Mouse (Mus musculus) heart, adult 2 months (tissue): ENCODE data around the gene Gm49405. TPM values are rescaled to one million over a fixed set of nuclear protein-coding genes. Genes with fewer than 3 reads are reported as not detected.

Experiments
- DNase-seq, 2 experiments: peaks; one replicate each; pipeline ENCODE4 v3.0.0; 2021
- H3K27ac ChIP-seq: fragments of 200-600 bp; 2 replicates; pipeline ENCODE4 v1.8.1; 2022
- H3K27me3 ChIP-seq: fragments of 200-500 bp; 2 replicates; pipeline ENCODE4 v1.6.1; 2012; ENCODE audit warnings: mild to moderate bottlenecking, low read length, inconsistent platforms, mixed read lengths; ENCODE audit not compliant: control insufficient read depth, insufficient read depth
- H3K36me3 ChIP-seq: fragments of 200-500 bp; 2 replicates; pipeline ENCODE4 v1.6.1; 2012; ENCODE audit warnings: low read length, inconsistent platforms; ENCODE audit not compliant: control insufficient read depth, insufficient read depth
- H3K4me1 ChIP-seq: fragments of 200-500 bp; 2 replicates; pipeline ENCODE4 v1.6.1; 2011; ENCODE audit warnings: low read length; ENCODE audit not compliant: control insufficient read depth, insufficient read depth
- H3K4me3 ChIP-seq: fragments of 200-600 bp; 2 replicates; pipeline ENCODE4 v1.8.1; 2022
- H3K79me2 ChIP-seq: fragments of 200-500 bp; replicated peaks from 2 replicates; pipeline ENCODE4 v1.6.1; 2012; ENCODE audit warnings: mild to moderate bottlenecking, inconsistent platforms, low read length, moderate library complexity, mixed read lengths; ENCODE audit not compliant: control insufficient read depth, insufficient read depth
- H3K9ac ChIP-seq: fragments of 200-500 bp; 2 replicates; pipeline ENCODE4 v1.6.1; 2012; ENCODE audit warnings: low read depth, mild to moderate bottlenecking, control low read depth, inconsistent platforms, low read length, mixed read lengths
- CTCF ChIP-seq: fragments of 200-600 bp; IDR thresholded peaks from 2 replicates; pipeline ENCODE4 v1.8.1; 2022; ENCODE audit warnings: antibody characterized with exemption, mild to moderate bottlenecking, moderate library complexity
- EP300 ChIP-seq: fragments of 200-500 bp; IDR thresholded peaks from 2 replicates; pipeline ENCODE4 v1.6.1; 2011; ENCODE audit warnings: low read depth, low read length, control low read depth; ENCODE audit not compliant: insufficient read depth
- POLR2A ChIP-seq: fragments of 200-500 bp; IDR thresholded peaks from 2 replicates; pipeline ENCODE4 v1.6.1; 2011; ENCODE audit warnings: mild to moderate bottlenecking, low read depth, low read length, control low read depth; ENCODE audit not compliant: insufficient read depth
- WGBS: fragments of 180-500 bp; shearing (Covaris S2); methylation state at CpG from one replicate; pipeline ENCODE4 v1.1.7; 2018; 5-methylcytosine and 5-hydroxymethylcytosine counted together
- intact Hi-C: fragments of 180-260 bp; cut with DNase I; formaldehyde crosslinking; loops from one replicate; pipeline ENCODE4 v1.15.1; 2025
- polyA plus RNA-seq: library from polyadenylated mRNA; depleted of rRNA; stranded (reverse); fragments of >200 nt; gene quantifications from 2 replicates; pipeline ENCODE4 v1.2.3, GENCODE M21; 2012
- total RNA-seq, 2 experiments: library from RNA; stranded (reverse); gene quantifications; 2 replicates each; pipeline ENCODE4 v1.2.3; 2021

Gm49405 gene
- total and polyA plus RNA-seq, 3 experiments: 1.0 to 11.0 (median 1.7) TPM

- Histone ChIP-seq H3K79me2 (no peaks in the 10 kb centered on the region), H3K27me3 (no peaks in the 10 kb centered on the region), H3K9ac (no peak overlapping the region), H3K36me3 (no peaks in the 10 kb centered on the region), H3K27ac (no peak overlapping the region), H3K4me3 (no peak overlapping the region), H3K4me1 (peaks cover 15% of the 10 kb centered on the region)
- intact Hi-C loops: loop anchor here (1.0 to 10.0 kb wide), 5 partner anchors 35 to 376 kb away; partner anchors contain the start of gene Chka
- no peak for TF ChIP-seq CTCF
- no peak for TF ChIP-seq POLR2A
- no peak for TF ChIP-seq EP300
- DNase-seq: no peak
- 70% methylated on average over 9 of the region's 9 CpGs for WGBS
Observed at GRCm38 (mm10) chr19:3980917-3981316, 19.5 kb upstream of the Gm49405 start.

- peaks cover 27% of the 10 kb centered on the region for H3K4me1 ChIP-seq
- H3K79me2 ChIP-seq: no peaks in the 10 kb centered on the region
- H3K36me3 ChIP-seq: peaks cover 3% of the 10 kb centered on the region; the same call in 1 of the 2 replicates
- 65% methylated on average over 9 of the region's 9 CpGs for WGBS
- TF ChIP-seq EP300 (no peak), CTCF (no peak), POLR2A (no peak)
- DNase-seq: no peak
- intact Hi-C loops: loop anchor here (5.0 to 10.0 kb wide), 4 partner anchors 131 to 379 kb away; partner anchors contain the start of gene Chka
- H3K27ac ChIP-seq: no peak overlapping the region
- H3K4me3 ChIP-seq: no peak overlapping the region
- H3K9ac ChIP-seq: no peak overlapping the region
- H3K27me3 ChIP-seq: no peaks in the 10 kb centered on the region
Observed at GRCm38 (mm10) chr19:3983527-3984200, 16.8 kb upstream of the Gm49405 start.

- no peak overlapping the region for H3K4me3 ChIP-seq
- H3K79me2 ChIP-seq: no peaks in the 10 kb centered on the region
- H3K4me1 ChIP-seq: peaks cover 26% of the 10 kb centered on the region
- WGBS: 16% methylated on average over 8 of the region's 8 CpGs
- no peaks in the 10 kb centered on the region for H3K27me3 ChIP-seq
- peak overlapping the region; percentile 17; the same call in 1 of the 2 replicates for H3K9ac ChIP-seq
- peaks cover 3% of the 10 kb centered on the region; the same call in 1 of the 2 replicates for H3K36me3 ChIP-seq
- TF ChIP-seq POLR2A (peak; percentile 46), CTCF (no peak), EP300 (peak; percentile 90)
- DNase-seq: peak; percentile 61 to 70
- H3K27ac ChIP-seq: peak overlapping the region; percentile 70
- intact Hi-C loops: loop anchor here (10.0 kb wide), 1 partner anchor 380 kb away; no protein-coding TSS in a partner anchor
Observed at GRCm38 (mm10) chr19:3985261-3985681, 15.2 kb upstream of the Gm49405 start.

GRCm38 (mm10) chr19:3986334-3986733, 14.1 kb upstream of the Gm49405 start, which contains the start of gene Acy3:
Gene Acy3 (plus strand): TSS chr19:3986570.
- H3K4me1 ChIP-seq: peaks cover 26% of the 10 kb centered on the region
- peak; percentile 90 to 91 for DNase-seq
- peak within 1 kb of the TSS; percentile 24; the same call in 1 of the 2 replicates for H3K4me3 ChIP-seq
- H3K36me3 ChIP-seq: peaks cover 3% of the 10 kb centered on the region; the same call in 1 of the 2 replicates
- 8% methylated on average over 8 of the region's 8 CpGs for WGBS
- peak within 1 kb of the TSS; percentile 70 for H3K27ac ChIP-seq
- no peaks in the 10 kb centered on the region for H3K79me2 ChIP-seq
- intact Hi-C loops: loop anchor here (10.0 kb wide), 1 partner anchor 382 kb away; no protein-coding TSS in a partner anchor
- peak within 1 kb of the TSS; percentile 51 for H3K9ac ChIP-seq
- TF ChIP-seq EP300 (peak; percentile 49; the same call in 1 of the 2 replicates), CTCF (no peak), POLR2A (peak; percentile 98)
- H3K27me3 ChIP-seq: no peaks in the 10 kb centered on the region

- no peak overlapping the region for H3K27ac ChIP-seq
- 87% methylated on average over 14 of the region's 14 CpGs for WGBS
- no peak overlapping the region for H3K9ac ChIP-seq
- TF ChIP-seq CTCF: no peak
- TF ChIP-seq POLR2A: no peak
- no peak for TF ChIP-seq EP300
- DNase-seq: no peak
- H3K4me1 ChIP-seq: peaks cover 26% of the 10 kb centered on the region
- no peaks in the 10 kb centered on the region for H3K27me3 ChIP-seq
- intact Hi-C loops: loop anchor here (10.0 kb wide), 1 partner anchor 383 kb away; no protein-coding TSS in a partner anchor
- H3K4me3 ChIP-seq: no peak overlapping the region
- peaks cover 3% of the 10 kb centered on the region; the same call in 1 of the 2 replicates for H3K36me3 ChIP-seq
- no peaks in the 10 kb centered on the region for H3K79me2 ChIP-seq
Observed at GRCm38 (mm10) chr19:3988066-3988465, 12.4 kb upstream of the Gm49405 start.
